Mouse (Mus musculus): Measurements from ENCODE around the gene Sctr. TPM values are rescaled to one million over a fixed set of nuclear protein-coding genes. Genes with fewer than 3 reads are reported as not detected.
A peak's percentile ranks its signal among the peaks of the same experiment; 100 is the strongest.

The Sctr gene
- total RNA-seq, 2 experiments from 2014 or later, result 3.2 to 3.7 TPM

DNA sequence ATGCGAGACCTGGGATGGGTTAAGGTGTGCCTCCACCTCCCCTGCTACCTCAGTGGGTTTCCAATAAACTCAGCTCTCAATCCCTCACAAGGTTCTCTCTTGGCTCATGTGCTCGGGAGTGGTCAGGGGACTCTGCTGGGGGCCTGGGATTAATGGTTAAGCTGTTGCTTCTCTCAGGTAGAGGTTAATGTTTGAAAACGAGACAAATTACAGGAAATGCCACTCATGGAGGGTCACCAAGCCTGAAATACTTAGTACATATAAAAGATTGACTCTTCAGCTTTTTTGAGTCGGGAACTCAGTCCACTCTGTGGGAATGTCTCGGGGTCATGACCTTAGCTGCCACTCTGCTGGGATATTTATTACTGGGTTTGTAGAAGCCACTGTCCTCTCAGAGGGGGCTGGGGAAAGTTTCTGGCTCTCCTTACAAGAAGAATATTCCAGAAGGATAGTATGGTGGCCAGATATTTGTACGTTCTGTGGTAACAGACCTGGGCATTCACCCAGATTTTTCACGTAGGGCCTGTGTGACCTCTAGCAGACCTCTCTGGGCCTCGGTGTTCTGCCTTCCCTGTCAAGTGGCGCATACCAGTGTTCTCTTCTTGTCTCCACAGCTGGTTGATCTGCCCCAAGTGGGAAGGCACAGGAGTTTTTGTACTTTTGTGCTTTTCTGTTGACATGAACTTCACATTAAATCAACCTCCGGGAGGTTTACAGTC, 17.8 kb downstream of the Sctr start:
- intact Hi-C loops (cut with DNase I), result no loop called here
- DNase-seq, result no peak

DNA sequence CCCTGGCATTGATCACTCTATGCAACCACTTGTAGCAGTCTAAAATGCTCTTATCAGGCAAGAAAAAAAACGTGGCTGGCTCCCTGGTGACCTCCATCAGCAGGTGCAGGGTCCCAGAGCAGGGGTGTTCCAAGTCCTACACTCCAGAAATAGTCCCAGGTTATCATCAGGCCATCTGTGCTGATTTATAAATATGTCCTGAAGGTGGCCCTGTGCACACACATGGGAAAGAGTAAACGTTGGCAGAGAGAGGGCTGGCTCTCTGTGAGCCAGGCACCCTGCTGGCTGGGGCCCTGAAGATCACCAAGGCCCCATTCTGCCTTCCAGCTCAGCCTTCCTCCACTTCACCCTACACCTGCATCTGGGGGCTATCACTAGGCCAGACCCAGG, 18.4 kb downstream of the Sctr start:
- DNase-seq, result no peak
- intact Hi-C loops (cut with DNase I), result no loop called here

DNA sequence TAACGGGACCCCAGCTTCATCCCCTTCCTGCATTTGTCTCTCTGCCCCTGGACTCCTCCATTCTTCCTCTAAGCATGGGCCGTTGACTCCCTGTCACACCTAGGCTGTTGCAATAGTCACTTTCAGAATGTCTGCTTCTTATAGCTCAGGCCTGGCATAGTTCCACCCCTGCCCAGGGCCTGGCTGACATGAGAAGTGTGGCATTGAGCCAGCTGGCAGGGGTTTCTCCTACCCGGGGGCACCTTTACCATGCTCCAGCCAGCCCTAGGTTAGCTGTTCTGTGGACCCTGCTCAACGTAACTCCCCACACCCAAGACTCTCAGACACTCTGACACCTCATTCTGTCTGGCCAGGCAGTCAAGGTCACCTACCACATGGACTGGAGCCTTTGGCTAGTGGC, 21.0 kb downstream of the Sctr start:
- intact Hi-C loops (cut with DNase I), result no loop called here
- DNase-seq, result peak in 1 of 2 experiments; percentile 20

DNA sequence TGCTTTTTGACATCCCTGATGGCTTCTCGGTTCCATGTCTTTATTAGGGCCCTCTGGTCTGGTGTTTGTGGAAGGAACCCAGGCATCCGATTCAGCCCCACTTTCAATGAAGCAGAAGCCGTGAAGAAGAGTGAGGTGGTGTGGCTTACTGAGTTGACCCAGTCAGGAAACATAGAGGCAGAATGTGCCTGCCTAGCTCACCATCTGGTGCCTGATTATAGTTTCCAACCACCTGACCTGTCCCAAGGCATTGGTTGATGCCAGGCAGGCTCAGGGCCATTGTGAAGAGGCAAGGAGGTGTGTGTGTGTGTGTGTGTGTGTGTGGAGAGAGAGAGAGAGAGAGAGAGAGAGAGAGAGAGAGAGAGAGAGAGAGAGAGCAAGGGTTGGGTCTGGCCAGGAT, 23.8 kb downstream of the Sctr start:
- DNase-seq, result no peak
- intact Hi-C loops (cut with DNase I), result loop anchor here (5.0 kb wide), 1 partner anchor 127 kb away; no protein-coding TSS in a partner anchor

DNA sequence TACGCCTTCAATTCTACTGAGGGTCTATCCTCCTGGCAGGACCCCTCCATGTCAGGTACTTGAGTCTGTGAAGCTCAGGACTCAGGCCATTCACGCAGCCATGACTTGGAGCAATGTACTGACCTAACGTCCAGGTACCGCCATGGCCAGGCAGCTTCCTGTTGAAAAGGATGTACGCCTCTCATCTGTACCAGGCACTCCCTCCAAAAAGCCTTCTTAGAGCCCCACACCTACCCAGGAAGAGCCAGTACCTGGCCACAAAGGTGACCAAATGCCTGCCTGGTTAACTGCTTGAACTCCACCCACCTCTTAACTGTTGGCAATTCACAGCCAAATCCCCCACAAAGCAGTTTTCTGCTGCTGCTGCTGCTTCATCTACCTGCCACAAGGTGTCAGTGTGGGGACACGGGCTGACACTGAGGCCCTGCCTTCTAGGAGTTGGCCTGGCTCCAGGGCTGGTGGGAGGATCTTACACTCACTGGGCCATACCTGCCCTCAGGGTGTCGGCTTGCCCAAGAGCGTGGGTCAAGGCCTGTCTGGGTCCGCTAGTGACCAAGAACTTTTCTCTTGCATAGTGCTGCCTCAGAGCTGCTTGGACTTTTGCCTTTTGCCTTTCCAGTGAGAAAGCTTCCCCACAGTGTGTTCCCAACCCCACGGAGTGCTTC, 26.2 kb downstream of the Sctr start:
- intact Hi-C loops (cut with DNase I), result loop anchor here (1.0 to 5.0 kb wide), 2 partner anchors 58 to 124 kb away; no protein-coding TSS in a partner anchor
- DNase-seq, result peak; percentile 64 to 74

DNA sequence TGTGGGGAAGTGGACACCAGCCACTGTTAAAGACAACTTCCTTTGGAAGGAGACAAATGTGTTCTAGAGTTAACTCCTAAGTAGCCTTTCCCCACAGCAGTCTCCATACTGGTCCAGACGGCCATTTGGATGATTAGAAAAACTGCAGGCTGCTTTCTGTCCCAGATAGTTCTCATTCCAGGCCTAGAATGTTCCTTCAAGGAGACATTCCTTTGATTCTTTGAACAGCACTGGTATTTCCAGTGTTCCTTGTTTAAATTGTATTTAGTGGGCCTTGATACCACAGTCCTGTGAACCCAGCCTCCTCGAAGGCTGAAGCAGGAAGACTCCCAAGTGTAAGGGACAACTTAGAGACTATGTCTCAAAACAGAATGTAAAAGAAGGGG, 26.8 kb downstream of the Sctr start:
- no peak for DNase-seq
- intact Hi-C loops (cut with DNase I), result loop anchor here (1.0 to 5.0 kb wide), 2 partner anchors 58 to 124 kb away; no protein-coding TSS in a partner anchor

DNA sequence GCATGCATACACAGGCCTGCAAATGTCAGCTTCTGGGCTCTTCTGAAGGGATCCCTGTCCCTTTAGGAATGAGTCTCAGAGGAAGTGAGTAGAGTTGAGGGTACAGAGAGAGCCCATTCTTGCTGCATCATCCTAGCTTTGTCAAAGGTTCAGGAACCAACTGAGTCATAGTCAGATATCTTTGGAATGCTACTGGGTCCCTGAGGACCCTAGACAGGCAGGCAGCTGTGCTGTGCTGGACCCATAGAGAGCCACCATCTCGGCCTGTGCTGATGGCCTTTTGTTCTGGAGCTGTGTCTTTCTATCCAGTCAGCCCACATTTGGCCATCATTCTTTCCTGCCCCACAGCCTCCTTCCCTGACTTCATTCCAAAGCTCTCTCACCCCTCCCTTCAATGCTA, 28.1 kb downstream of the Sctr start:
- intact Hi-C loops (cut with DNase I), result loop anchor here (5.0 kb wide), 1 partner anchor 123 kb away; no protein-coding TSS in a partner anchor
- no peak for DNase-seq

DNA sequence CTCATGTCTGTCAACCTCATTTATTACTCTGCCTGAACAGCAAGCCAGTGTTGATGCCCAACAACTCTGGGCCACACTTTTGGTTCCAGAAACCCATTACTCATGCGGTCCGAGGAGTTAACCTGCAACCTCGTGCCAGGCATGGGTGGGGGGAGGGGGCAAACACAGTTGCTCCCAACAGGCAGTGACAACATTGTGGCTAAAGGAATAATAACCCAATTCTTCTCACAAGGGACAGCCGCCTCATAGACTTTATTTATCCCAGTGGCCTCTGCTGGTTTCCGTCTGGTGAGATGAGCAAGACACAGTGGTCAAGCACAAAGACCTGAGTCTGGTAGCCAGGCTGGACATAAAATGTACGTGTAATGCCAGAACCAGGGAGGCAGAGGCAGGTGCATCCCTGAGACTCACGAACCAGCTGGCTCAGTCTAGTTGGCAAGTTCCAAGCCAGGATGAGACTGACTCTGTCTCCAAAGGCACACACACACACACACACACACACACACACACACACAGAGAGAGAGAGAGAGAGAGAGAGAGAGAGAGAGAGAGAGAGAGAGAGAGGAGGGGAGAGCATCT, 28.9 kb downstream of the Sctr start:
- intact Hi-C loops (cut with DNase I), result no loop called here
- no peak for DNase-seq

DNA sequence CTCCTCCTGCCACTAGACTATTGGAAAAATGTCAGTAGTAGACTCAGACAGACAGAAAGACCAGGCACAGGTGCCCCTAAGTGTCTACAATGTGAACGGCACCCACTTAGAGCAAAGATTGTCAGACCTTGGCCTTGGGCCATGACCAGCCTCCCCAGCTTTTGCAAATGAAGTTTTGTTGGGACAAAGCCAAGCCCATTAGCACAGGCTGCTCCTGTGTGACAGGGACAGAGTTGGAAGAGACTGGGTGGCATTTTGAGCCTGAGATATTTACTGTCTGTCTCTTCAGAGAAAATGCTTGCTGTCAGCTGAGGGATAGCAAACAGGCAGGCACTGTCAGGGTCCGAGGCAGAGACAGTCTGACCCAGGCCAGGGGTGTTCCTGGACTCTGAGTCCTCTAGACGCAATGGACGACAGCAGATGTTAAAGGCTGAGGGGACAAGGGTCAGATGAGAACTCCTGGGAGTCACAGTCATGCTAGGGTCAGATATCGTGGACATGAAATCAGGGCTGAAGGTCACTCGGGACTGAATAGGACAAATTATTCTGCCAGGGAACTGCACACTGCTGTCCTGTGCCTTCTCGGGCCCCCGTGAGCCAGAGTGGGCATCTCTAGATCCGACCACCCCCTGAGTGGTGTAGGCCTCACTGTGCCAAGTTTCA, 30.5 kb downstream of the Sctr start:
- DNase-seq, result no peak
- intact Hi-C loops (cut with DNase I), result no loop called here

DNA sequence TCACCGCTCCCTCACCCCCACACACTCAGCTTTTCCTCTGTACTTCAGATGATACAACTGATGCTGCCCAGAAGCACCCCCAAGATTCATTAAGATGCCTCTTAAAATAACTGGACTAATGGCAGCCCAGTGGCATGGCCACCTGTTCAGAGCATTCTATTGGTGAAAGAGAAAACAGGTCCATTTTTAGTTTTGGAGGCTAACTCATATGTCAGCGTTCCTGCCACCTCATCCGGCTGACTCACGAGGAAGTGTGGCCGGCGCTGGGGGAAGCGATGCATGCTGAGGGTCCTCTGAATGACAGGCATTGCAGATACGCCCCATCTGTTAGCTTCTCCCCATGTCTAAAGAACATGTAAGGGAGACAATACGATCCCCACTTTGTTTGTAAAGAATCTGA, 31.9 kb downstream of the Sctr start:
- DNase-seq, result no peak
- intact Hi-C loops (cut with DNase I), result no loop called here

DNA sequence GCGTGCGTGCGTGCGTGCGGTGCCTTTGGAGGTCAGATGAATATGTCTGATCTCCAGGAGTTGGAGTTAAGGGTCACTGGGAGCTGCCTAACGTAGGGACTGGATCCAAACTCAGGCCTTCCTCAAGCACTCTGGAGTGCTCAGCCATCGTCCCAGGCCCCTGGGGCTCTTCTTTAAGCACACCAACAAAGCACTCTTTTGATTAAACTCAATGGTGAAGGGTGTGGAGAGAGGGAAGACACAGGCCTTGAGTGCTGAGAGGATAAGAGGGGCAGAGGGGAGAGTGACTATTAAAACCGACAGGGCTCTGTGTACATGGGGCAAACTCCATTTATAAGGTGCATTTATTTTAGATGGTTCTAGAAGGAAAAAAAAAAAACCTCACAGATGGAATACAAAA, 35.7 kb downstream of the Sctr start:
- no peak for DNase-seq
- intact Hi-C loops (cut with DNase I), result no loop called here

DNA sequence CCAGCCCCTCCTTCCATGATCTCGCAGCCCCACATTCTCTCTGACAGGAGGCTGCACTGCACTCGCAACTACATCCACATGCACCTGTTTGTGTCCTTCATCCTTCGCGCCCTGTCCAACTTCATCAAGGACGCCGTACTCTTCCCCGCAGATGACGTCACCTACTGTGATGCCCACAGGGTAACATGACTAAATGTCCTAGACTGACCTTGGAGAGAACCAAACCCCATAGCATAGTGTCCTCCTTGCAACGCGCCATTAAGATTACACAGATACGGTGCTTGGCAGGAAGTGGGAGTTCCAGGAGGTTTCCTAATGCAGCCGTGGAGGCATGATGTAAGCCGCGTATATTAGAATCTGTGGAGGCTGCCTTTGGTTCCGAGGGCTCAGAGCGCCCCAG, 37.9 kb downstream of the Sctr start:
- no peak for DNase-seq
- intact Hi-C loops (cut with DNase I), result no loop called here

DNA sequence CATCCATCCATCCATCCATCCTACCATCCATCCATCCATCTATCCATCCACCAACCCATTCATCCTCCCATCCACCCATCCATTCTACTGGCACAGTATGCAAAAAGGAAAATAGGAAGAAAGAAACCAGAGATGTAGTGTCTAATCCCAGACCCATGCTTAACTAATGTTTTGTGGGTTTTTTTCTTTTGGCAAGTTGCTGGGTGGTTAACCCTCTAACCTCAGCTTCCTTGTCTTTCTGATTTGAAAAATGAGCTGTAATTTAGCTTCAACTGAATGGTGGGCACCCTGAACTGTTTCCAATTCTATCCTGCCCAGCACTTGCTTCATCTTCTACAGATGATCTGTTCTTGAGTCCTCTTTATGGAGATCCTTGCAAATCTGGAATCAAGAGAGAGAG, 40.6 kb downstream of the Sctr start:
- intact Hi-C loops (cut with DNase I), result no loop called here
- DNase-seq, result no peak

DNA sequence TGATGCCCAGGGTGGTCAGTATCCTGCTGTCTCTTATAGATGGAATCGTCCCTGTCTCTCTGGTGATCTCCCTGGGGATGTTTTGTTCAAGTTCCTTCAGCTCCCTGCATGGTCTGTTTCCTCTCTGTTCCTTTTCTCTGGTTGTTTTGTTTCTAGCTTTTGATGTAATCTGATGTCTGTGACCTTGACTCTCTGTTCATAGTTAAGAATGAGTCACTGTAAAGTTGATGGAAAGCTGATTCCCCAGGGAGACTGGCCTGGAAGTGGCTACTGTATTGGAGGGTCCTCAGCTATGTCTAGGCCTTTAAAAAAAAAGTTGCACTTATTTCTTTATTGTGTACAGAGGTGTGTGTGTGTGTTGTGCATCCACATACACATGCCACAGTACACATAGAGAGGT, 44.4 kb downstream of the Sctr start:
- intact Hi-C loops (cut with DNase I), result no loop called here
- no peak for DNase-seq

DNA sequence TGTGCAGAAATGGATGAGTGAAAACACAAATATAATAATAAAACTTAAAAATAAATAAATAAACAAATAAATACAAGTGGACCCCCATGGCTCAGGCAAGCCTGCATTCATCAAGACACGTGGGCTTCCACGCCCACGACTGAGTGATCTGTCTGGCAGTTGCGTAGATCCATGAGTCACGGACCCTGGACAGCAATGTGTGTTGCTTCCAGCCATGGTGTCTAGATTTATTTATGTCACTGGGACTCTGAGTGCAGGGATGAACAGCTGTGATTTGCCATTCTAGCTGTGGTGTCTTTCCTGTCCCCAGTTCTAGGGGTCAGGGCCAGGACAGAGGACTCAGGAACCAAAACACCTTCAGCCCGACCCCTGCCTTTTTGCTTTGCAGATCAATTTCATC, 48.3 kb downstream of the Sctr start:
- no peak for DNase-seq
- intact Hi-C loops (cut with DNase I), result no loop called here

DNA sequence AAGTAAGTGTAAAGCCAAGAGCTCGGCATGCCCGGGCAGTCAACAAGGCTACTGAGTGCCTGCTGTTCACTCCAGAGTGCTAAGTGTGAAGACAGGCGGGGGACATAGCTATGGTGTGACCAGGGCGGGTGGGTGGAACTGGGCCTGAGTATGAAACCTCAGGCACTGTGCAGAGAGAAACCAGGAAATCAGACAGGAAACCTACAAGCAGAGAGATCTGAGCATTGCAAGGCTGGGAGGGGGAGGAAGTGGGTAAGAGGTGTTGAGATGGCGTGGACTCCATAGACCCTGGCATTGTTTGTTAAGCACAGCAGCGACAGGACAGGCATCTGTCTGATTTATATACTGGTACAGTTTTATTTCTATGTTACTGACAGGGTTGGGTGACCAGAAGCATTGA, 48.8 kb downstream of the Sctr start:
- intact Hi-C loops (cut with DNase I), result no loop called here
- DNase-seq, result no peak

DNA sequence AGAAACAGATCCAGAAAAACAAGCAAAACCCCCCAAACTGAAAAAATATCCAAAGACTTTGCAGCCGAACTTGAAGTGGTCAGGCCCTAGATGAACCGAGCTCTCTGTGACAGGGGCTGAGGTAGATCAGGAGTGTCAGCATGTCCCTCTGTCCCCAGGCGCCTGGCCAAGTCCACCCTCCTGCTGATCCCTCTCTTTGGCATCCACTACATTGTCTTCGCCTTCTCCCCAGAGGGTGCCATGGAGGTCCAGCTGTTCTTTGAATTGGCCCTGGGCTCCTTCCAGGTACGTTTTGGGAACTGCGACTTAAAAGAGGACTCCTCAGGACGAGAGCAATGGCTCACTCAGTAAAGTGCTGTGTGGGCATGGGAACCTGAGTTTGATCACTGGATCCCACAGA, 49.5 kb downstream of the Sctr start:
- intact Hi-C loops (cut with DNase I), result no loop called here
- no peak for DNase-seq

DNA sequence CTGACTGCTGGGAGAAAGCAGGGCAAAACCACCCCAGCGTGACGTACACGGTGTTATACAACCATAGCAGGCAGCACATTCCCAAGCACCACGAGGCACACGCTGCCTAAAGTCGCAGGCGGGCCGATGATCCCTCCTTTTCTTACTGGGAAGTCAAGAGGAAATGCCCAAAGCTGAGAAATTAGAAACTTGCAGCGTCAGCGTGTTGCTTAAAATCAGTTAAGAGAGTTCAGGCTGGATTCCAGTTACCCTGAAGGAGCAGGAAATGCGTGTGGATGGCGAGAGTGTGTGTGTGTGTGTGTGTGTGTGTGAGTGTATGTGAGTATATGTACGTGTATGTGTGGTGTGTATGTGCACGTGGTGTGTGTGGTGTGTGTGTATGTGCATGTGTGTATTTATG, 50.4 kb downstream of the Sctr start:
- intact Hi-C loops (cut with DNase I), result no loop called here
- no peak for DNase-seq

DNA sequence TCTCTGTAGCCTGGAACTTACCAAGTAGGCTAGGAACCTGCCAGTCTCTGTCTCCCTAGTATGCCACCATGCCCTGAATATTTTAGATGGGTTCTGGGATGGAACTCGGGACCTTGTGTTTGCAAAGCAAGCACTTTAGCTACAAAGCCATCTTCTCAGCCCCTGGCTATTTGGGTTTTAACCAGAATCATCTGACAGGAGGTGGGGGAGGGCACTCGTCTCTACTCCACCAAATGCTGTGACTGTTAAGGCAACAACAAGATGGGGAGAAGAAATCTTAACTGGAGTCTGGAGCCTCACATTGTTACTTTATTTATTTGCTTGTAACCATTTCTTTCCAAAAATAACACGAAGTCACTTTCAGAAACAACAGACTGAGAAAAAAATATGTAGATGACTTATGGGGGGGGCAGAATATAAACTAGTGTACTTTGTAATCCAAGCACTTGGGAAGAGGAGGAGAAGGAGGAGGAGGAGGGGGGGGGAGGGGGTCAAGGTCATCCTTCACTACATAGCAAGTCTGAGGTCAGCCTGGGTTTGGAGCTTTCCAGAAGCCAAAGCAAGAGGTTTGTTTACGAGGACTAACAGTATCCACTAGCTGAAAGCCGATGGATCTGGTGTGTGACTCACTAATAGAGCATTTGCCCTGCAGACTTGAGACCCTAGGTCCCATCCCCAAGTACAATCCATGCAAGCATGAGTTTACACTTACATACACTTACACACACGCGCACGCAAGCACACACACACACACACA, 51.2 kb downstream of the Sctr start:
- intact Hi-C loops (cut with DNase I), result no loop called here
- DNase-seq, result no peak

DNA sequence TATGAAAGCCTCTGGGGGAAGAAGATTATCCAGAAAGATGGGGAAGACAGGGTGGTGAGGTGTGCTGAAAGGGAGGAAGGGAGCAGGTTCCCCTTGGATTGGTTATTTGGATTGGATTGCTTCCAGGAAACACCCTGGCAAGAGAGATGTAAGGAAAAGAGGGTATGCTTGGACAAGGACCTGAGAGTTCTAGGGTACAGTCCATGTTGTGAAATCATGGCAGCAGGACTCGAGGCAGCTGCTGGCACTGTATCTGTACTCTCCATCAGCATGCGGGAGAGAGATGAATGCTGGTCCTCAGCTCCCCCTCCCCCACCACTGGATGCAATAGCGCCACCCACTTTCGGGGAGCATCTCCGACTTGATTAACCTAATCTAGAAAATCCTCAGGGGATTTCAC, 54.0 kb downstream of the Sctr start:
- DNase-seq, result no peak
- intact Hi-C loops (cut with DNase I), result no loop called here

DNA sequence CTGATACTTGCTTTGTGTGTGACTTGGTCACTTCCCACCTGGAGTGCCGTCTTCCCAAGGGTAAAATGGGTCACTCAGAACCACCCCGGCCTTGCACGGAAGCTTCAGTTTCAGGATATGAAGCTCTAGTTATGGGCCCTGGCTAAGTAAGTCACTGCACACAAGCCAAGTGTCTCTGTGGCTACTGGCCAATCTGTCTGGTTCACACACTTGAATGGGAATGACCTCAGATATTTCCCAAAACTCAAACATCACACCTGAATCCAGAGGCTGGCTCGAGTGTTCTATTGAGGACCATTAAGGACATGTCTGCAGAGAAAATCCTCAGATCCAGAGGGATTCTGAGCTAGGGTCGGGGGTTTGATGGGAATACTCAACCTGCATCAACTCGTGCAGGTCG, 55.5 kb downstream of the Sctr start:
- intact Hi-C loops (cut with DNase I), result no loop called here
- DNase-seq, result no peak

All from gastrocnemius, postnatal 36 days (tissue).